Mouse (Mus musculus): ENCODE results near the gene Entpd5. TPM values are rescaled to one million over a fixed set of nuclear protein-coding genes. Genes with fewer than 3 reads are reported as not detected.

Gene Entpd5
- polyA plus RNA-seq, 1 experiment from 2014 or later: 13.7 TPM

DNA sequence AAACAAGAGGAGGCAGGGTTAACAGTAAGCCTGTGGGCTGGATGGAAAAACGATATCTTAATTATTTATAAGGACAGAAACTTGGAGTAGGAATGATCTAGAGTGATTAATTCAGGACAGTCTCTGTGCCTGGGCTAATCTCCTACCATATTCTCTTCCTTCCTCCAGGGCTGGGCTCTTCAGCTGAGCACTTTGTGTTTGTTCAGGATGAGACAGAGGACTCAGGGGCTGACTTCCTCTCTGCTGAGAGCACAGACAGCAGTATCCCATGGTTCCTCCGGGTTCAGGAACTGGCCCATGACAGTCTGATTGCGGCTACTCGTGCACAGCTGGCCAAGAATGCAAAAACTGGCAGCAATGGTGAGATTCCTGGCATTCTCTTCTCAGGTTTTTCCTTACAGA lies 81.7 kb downstream of the Entpd5 start:
- H3K4me3 ChIP-seq (replicated peaks): no peak overlapping the region
- H3K27ac ChIP-seq (replicated peaks): no peak overlapping the region
- no peak overlapping the region for H3K9ac ChIP-seq
- no peaks in the 10 kb centered on the region for H3K27me3 ChIP-seq
- H3K4me1 ChIP-seq (replicated peaks): no peaks in the 10 kb centered on the region; the same call in 1 of the 2 replicates
- peaks cover 78% of the 10 kb centered on the region for H3K36me3 ChIP-seq (replicated peaks)
- no peaks in the 10 kb centered on the region for H3K9me3 ChIP-seq (replicated peaks)
- no peak overlapping the region for H3K4me2 ChIP-seq
- 68% methylated on average over 4 of the region's 4 CpGs for WGBS (ENCODE audit: insufficient replicate concordance)
- no peak for ATAC-seq (ENCODE audit: insufficient read depth)

Other genes starting within 250 kb of the Entpd5 start
- 7.7 and 8.7 TPM in 2 replicates for gene Elmsan1, start 190.1 kb downstream of the Entpd5 start, polyA plus RNA-seq (2015; fragmentation: Nextera tagmentation; extraction: Ambion mirVana)
- gene Ptgr2, start 123.8 kb downstream of the Entpd5 start, polyA plus RNA-seq (2015; fragmentation: Nextera tagmentation; extraction: Ambion mirVana): 22.4 and 23.7 TPM in 2 replicates
- gene Zfp410, start 92.2 kb downstream of the Entpd5 start, polyA plus RNA-seq (2015; fragmentation: Nextera tagmentation; extraction: Ambion mirVana): 35.4 and 38.4 TPM in 2 replicates
- gene Coq6, start 47.4 kb downstream of the Entpd5 start, polyA plus RNA-seq (2015; fragmentation: Nextera tagmentation; extraction: Ambion mirVana): 24.7 and 25.5 TPM in 2 replicates
- 1.0 and 1.4 TPM in 2 replicates for gene Fam161b, start 47.2 kb downstream of the Entpd5 start, polyA plus RNA-seq (2015; fragmentation: Nextera tagmentation; extraction: Ambion mirVana)
- 0.21 and 0.26 TPM in 2 replicates for gene Bbof1, start within 50 bp of the Entpd5 start, polyA plus RNA-seq (2015; fragmentation: Nextera tagmentation; extraction: Ambion mirVana)
- 12.2 and 12.6 TPM in 2 replicates for gene Rnf113a2, start 8.2 kb upstream of the Entpd5 start, polyA plus RNA-seq (2015; fragmentation: Nextera tagmentation; extraction: Ambion mirVana)
- 33.7 and 38.1 TPM in 2 replicates for gene Aldh6a1, start 42.0 kb upstream of the Entpd5 start, polyA plus RNA-seq (2015; fragmentation: Nextera tagmentation; extraction: Ambion mirVana)
- 11.9 and 13.3 TPM in 2 replicates for gene Lin52, start 42.4 kb upstream of the Entpd5 start, polyA plus RNA-seq (2015; fragmentation: Nextera tagmentation; extraction: Ambion mirVana)
- gene Vsx2, start 160.7 kb upstream of the Entpd5 start, polyA plus RNA-seq (2015; fragmentation: Nextera tagmentation; extraction: Ambion mirVana): not detected in 2 replicates
- gene Abcd4, start 208.4 kb upstream of the Entpd5 start, polyA plus RNA-seq (2015; fragmentation: Nextera tagmentation; extraction: Ambion mirVana): 3.7 and 3.9 TPM in 2 replicates
- gene Vrtn, start 232.0 kb upstream of the Entpd5 start, polyA plus RNA-seq (2015; fragmentation: Nextera tagmentation; extraction: Ambion mirVana): not detected in 2 replicates